Mouse (Mus musculus) hindbrain, embryonic 13.5 days (tissue): ENCODE measurements at regions not wholly inside any gene's neighbourhood (a gene's known extent, or its start where the extent isn't known, plus 50 kb on each side); places are given as distances from the start of the nearest gene placed in this dataset.
"Not testable (repeated sequence)": the region's sequence is repeated elsewhere in the genome, so short reads cannot be mapped to it uniquely, and the experiment has no call there.

Experiments
- ATAC-seq: fragments of 200-750 bp; cut with Nextera tagmentation; 2 replicates; pipeline ENCODE4 v1.8.0; 2017; ENCODE audit warnings: moderate TSS enrichment; ENCODE audit not compliant: low FRiP score
- H3K27ac ChIP-seq: fragments of 300-500 bp; sonication (generic); 2 replicates; pipeline ENCODE4 v1.5.1; 2015; ENCODE audit warnings: inconsistent platforms, mild to moderate bottlenecking, moderate library complexity
- H3K27me3 ChIP-seq: fragments of 300-500 bp; sonication (generic); 2 replicates; pipeline ENCODE4 v1.6.1; 2015; ENCODE audit warnings: mild to moderate bottlenecking, inconsistent platforms
- H3K36me3 ChIP-seq: fragments of 300-500 bp; sonication (generic); 2 replicates; pipeline ENCODE4 v1.6.1; 2015; ENCODE audit warnings: mild to moderate bottlenecking, inconsistent platforms
- H3K4me1 ChIP-seq: fragments of 300-500 bp; sonication (generic); replicated peaks from 2 replicates; pipeline ENCODE4 v1.6.1; 2015; ENCODE audit warnings: inconsistent platforms
- H3K4me2 ChIP-seq: fragments of 300-500 bp; sonication (generic); 2 replicates; pipeline ENCODE4 v1.6.1; 2015; ENCODE audit warnings: inconsistent platforms, mild to moderate bottlenecking, moderate library complexity
- H3K4me3 ChIP-seq: fragments of 300-500 bp; sonication (generic); 2 replicates; pipeline ENCODE4 v1.5.1; 2015; ENCODE audit warnings: mild to moderate bottlenecking, inconsistent platforms
- H3K9ac ChIP-seq: fragments of 300-500 bp; sonication (generic); 2 replicates; pipeline ENCODE4 v1.6.1; 2015; ENCODE audit warnings: mild to moderate bottlenecking, inconsistent platforms
- H3K9me3 ChIP-seq: fragments of 300-500 bp; sonication (generic); 2 replicates; pipeline ENCODE4 v1.6.1; 2016; ENCODE audit warnings: inconsistent platforms
- WGBS: fragments of 180-500 bp; shearing (Covaris S2); methylation state at CpG from one replicate; pipeline ENCODE4 v1.1.7; 2015; 5-methylcytosine and 5-hydroxymethylcytosine counted together

- no peak overlapping the region for H3K4me3 ChIP-seq
- no peak overlapping the region for H3K4me2 ChIP-seq
- no peak for ATAC-seq
- peaks cover 31% of the 10 kb centered on the region for H3K4me1 ChIP-seq
- H3K27me3 ChIP-seq, result peaks cover 4% of the 10 kb centered on the region
- no peaks in the 10 kb centered on the region for H3K9me3 ChIP-seq
- no peak overlapping the region for H3K9ac ChIP-seq
- no peak overlapping the region for H3K27ac ChIP-seq
- 71% methylated on average over 3 of the region's 3 CpGs for WGBS
- H3K36me3 ChIP-seq, result no peaks in the 10 kb centered on the region
These were observed 223.3 kb downstream of the Bcl11a start for GRCm38 (mm10) chr11:24301201-24301600.

GRCm38 (mm10) chr11:24305145-24305553 lies 227.3 kb downstream of the Bcl11a start:
- Histone ChIP-seq H3K4me2 (peak overlapping the region; percentile 59), H3K9me3 (no peaks in the 10 kb centered on the region), H3K27ac (0 out of 2 replicates have a peak overlapping the region, but pooled peaks have one; percentile 6), H3K4me3 (peak overlapping the region; percentile 30), H3K36me3 (no peaks in the 10 kb centered on the region), H3K4me1 (peaks cover 29% of the 10 kb centered on the region), H3K9ac (peak overlapping the region; percentile 51; the same call in 1 of the 2 replicates), H3K27me3 (peaks cover 10% of the 10 kb centered on the region)
- under 1% methylated on average over 17 of the region's 17 CpGs for WGBS
- ATAC-seq, result peak; percentile 77

- Histone ChIP-seq H3K9ac (no peak overlapping the region), H3K36me3 (no peaks in the 10 kb centered on the region), H3K4me1 (peaks cover 29% of the 10 kb centered on the region), H3K27ac (no peak overlapping the region), H3K4me2 (peak overlapping the region; percentile 59), H3K4me3 (peak overlapping the region; percentile 30), H3K27me3 (peaks cover 10% of the 10 kb centered on the region), H3K9me3 (no peaks in the 10 kb centered on the region)
- ATAC-seq, result no peak
- 12% methylated on average over 11 of the region's 11 CpGs for WGBS
These were observed 227.8 kb downstream of the Bcl11a start for GRCm38 (mm10) chr11:24305691-24306090.

- ATAC-seq, result no peak
- Histone ChIP-seq H3K27ac (no peak overlapping the region), H3K4me2 (peak overlapping the region; percentile 59; the same call in 1 of the 2 replicates), H3K27me3 (peaks cover 10% of the 10 kb centered on the region), H3K4me3 (no peak overlapping the region), H3K36me3 (no peaks in the 10 kb centered on the region), H3K9me3 (no peaks in the 10 kb centered on the region), H3K4me1 (peaks cover 29% of the 10 kb centered on the region), H3K9ac (no peak overlapping the region)
- whole genome bisulfite sequencing, result 84% methylated on average over 2 of the region's 2 CpGs
These were observed 228.2 kb downstream of the Bcl11a start for GRCm38 (mm10) chr11:24306101-24306500.

- no peak overlapping the region for H3K4me2 ChIP-seq
- H3K27me3 ChIP-seq, result peaks cover 10% of the 10 kb centered on the region
- no peak for ATAC-seq
- no peak overlapping the region for H3K27ac ChIP-seq
- 18% methylated on average over 6 of the region's 6 CpGs for WGBS
- H3K9me3 ChIP-seq, result no peaks in the 10 kb centered on the region
- H3K9ac ChIP-seq, result no peak overlapping the region
- H3K36me3 ChIP-seq, result no peaks in the 10 kb centered on the region
- no peak overlapping the region for H3K4me3 ChIP-seq
- H3K4me1 ChIP-seq, result peaks cover 29% of the 10 kb centered on the region
These were observed 229.9 kb downstream of the Bcl11a start for GRCm38 (mm10) chr11:24307601-24308252.

GRCm38 (mm10) chr11:24308253-24308633 lies 230.4 kb downstream of the Bcl11a start:
- ATAC-seq, result no peak
- no peaks in the 10 kb centered on the region for H3K9me3 ChIP-seq
- H3K4me3 ChIP-seq, result no peak overlapping the region
- WGBS, result 9% methylated on average over 1 of the region's 1 CpGs
- peaks cover 10% of the 10 kb centered on the region for H3K27me3 ChIP-seq
- peaks cover 29% of the 10 kb centered on the region for H3K4me1 ChIP-seq
- H3K36me3 ChIP-seq, result no peaks in the 10 kb centered on the region
- H3K27ac ChIP-seq, result no peak overlapping the region
- no peak overlapping the region for H3K9ac ChIP-seq
- no peak overlapping the region for H3K4me2 ChIP-seq

GRCm38 (mm10) chr11:24314046-24314445 lies 236.2 kb downstream of the Bcl11a start:
- Histone ChIP-seq H3K4me2 (no peak overlapping the region), H3K36me3 (no peaks in the 10 kb centered on the region), H3K27me3 (no peaks in the 10 kb centered on the region), H3K27ac (no peak overlapping the region), H3K9ac (no peak overlapping the region), H3K4me3 (no peak overlapping the region), H3K9me3 (no peaks in the 10 kb centered on the region), H3K4me1 (peaks cover 6% of the 10 kb centered on the region; the same call in 1 of the 2 replicates)
- 100% methylated on average over 1 of the region's 1 CpGs for WGBS
- ATAC-seq, result no peak

GRCm38 (mm10) chr11:24315582-24315981 lies 237.7 kb downstream of the Bcl11a start:
- Histone ChIP-seq H3K4me3 (no peak overlapping the region), H3K9ac (no peak overlapping the region), H3K4me1 (peaks cover 6% of the 10 kb centered on the region; the same call in 1 of the 2 replicates), H3K36me3 (no peaks in the 10 kb centered on the region), H3K9me3 (no peaks in the 10 kb centered on the region), H3K27me3 (no peaks in the 10 kb centered on the region), H3K4me2 (no peak overlapping the region), H3K27ac (no peak overlapping the region)
- 86% methylated on average over 3 of the region's 3 CpGs for WGBS
- no peak for ATAC-seq

GRCm38 (mm10) chr11:24316198-24316597 lies 238.3 kb downstream of the Bcl11a start:
- no peaks in the 10 kb centered on the region for H3K27me3 ChIP-seq
- H3K4me2 ChIP-seq, result no peak overlapping the region
- no peak for ATAC-seq
- H3K4me3 ChIP-seq, result no peak overlapping the region
- H3K9ac ChIP-seq, result no peak overlapping the region
- H3K36me3 ChIP-seq, result no peaks in the 10 kb centered on the region
- H3K4me1 ChIP-seq, result peaks cover 6% of the 10 kb centered on the region; the same call in 1 of the 2 replicates
- no peaks in the 10 kb centered on the region for H3K9me3 ChIP-seq
- 82% methylated on average over 4 of the region's 4 CpGs for WGBS
- no peak overlapping the region for H3K27ac ChIP-seq

GRCm38 (mm10) chr11:24317989-24318735 lies 240.3 kb downstream of the Bcl11a start:
- no peak for ATAC-seq
- 67% methylated on average over 2 of the region's 2 CpGs for WGBS
- no peak overlapping the region for H3K27ac ChIP-seq

GRCm38 (mm10) chr11:24319222-24319621 lies 241.4 kb downstream of the Bcl11a start:
- ATAC-seq, result no peak
- Histone ChIP-seq H3K36me3 (no peaks in the 10 kb centered on the region), H3K9me3 (no peaks in the 10 kb centered on the region), H3K27me3 (no peaks in the 10 kb centered on the region), H3K27ac (no peak overlapping the region), H3K9ac (no peak overlapping the region), H3K4me3 (no peak overlapping the region), H3K4me2 (no peak overlapping the region), H3K4me1 (no peaks in the 10 kb centered on the region)
- WGBS, result 90% methylated on average over 3 of the region's 3 CpGs

More at GRCm38 (mm10) chr11:24317989-24318735, 240.3 kb downstream of the Bcl11a start:
- Histone ChIP-seq H3K9ac (no peak overlapping the region), H3K4me1 (peaks cover 6% of the 10 kb centered on the region; the same call in 1 of the 2 replicates), H3K4me2 (no peak overlapping the region), H3K4me3 (no peak overlapping the region), H3K27me3 (no peaks in the 10 kb centered on the region), H3K36me3 (no peaks in the 10 kb centered on the region), H3K9me3 (no peaks in the 10 kb centered on the region)

GRCm38 (mm10) chr11:24322412-24322811 lies 244.6 kb downstream of the Bcl11a start:
- H3K27ac ChIP-seq, H3K4me1 ChIP-seq, H3K4me3 ChIP-seq, H3K36me3 ChIP-seq, H3K9ac ChIP-seq, H3K4me2 ChIP-seq, H3K27me3 ChIP-seq, ATAC-seq, H3K9me3 ChIP-seq: not testable (repeated sequence)
- 95% methylated on average over 5 of the region's 5 CpGs for WGBS
